Mouse (Mus musculus) cerebellum, adult 2 months (tissue): ENCODE results near the gene Narf. TPM values are rescaled to one million over a fixed set of nuclear protein-coding genes. Genes with fewer than 3 reads are reported as not detected.
A peak's percentile ranks its signal among the peaks of the same experiment; 100 is the strongest.

Experiments used
- DNase-seq, 2 experiments: peaks; one replicate each; pipeline ENCODE4 v3.0.0; 2021
- H3K27ac ChIP-seq: fragments of 200-500 bp; 2 replicates; pipeline ENCODE4 v1.5.1; 2012; ENCODE audit warnings: low read length, control low read depth, inconsistent platforms; ENCODE audit not compliant: insufficient read depth
- H3K27me3 ChIP-seq: fragments of 200-500 bp; 2 replicates; pipeline ENCODE4 v1.6.1; 2012; ENCODE audit warnings: inconsistent platforms, mild to moderate bottlenecking, low read length, moderate library complexity; ENCODE audit not compliant: control insufficient read depth, insufficient read depth
- H3K4me1 ChIP-seq: fragments of 200-500 bp; 2 replicates; pipeline ENCODE4 v1.6.1; 2011; ENCODE audit warnings: low read length; ENCODE audit not compliant: control insufficient read depth, insufficient read depth
- H3K4me3 ChIP-seq: fragments of 200-500 bp; replicated peaks from 2 replicates; pipeline ENCODE3; 2011; ENCODE audit warnings: mild to moderate bottlenecking, low read depth, low read length, control low read depth; ENCODE audit not compliant: insufficient read depth
- CTCF ChIP-seq: fragments of 200-500 bp; IDR thresholded peaks from 2 replicates; pipeline ENCODE4 v1.5.1; 2011; ENCODE audit warnings: low read depth, mild to moderate bottlenecking, control low read depth, low read length, moderate library complexity, borderline replicate concordance; ENCODE audit not compliant: insufficient read depth
- POLR2A ChIP-seq: fragments of 200-500 bp; IDR thresholded peaks from 2 replicates; pipeline ENCODE4 v1.6.1; 2011; ENCODE audit warnings: low read length, control low read depth, borderline replicate concordance; ENCODE audit not compliant: insufficient read depth
- WGBS: fragments of 180-500 bp; shearing (Covaris S2); methylation state at CpG from one replicate; pipeline ENCODE4 v1.1.7; 2018; 5-methylcytosine and 5-hydroxymethylcytosine counted together
- polyA plus RNA-seq: library from polyadenylated mRNA; depleted of rRNA; stranded (reverse); fragments of >200 nt; gene quantifications from 2 replicates; pipeline ENCODE4 v1.2.3, GENCODE M21; 2012

The Narf gene
- polyA plus RNA-seq, 1 experiment: 60.4 TPM

DNA sequence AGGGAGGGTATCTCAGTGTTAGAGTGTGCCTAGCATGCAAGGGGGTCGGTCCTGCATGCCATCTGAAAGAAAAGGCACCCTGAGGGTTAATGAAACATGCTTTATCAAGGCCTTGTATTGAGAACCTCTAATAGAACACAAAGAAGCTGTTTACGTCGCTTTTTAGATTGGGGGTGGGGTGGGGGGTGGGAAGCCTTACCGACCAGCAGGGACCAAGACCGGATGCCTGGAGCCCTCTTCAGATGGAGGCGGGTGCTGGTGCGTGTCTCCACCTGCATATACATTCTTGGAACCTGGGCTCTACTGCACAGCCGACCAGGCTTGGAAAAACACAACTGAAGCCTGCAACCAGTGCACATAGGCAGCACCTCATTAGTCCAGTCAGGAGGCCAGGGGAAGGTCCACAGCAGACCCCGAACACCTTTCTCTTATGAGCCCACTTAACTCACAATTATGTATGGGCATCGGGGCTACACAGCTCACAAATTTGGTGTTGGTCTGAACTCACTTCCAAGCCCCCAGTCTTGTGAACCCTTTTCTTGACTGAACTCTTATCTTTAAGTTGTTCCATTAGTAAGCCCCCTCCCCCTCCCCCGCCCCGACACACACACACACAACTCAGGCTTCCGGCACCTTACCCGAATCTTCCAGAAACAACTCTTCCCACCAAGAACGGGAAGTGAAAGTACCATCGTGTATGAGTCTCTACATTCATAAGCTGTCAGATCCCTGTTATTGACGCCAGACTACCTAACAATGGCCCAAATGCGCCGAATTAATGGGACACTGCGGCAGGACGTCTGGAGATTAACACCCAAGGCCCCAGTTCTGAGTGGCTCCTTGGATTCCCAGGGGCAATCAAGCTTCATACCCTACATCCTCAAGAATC lies 8.7 kb upstream of the Narf start:
- Histone ChIP-seq H3K27me3 (no peaks in the 10 kb centered on the region), H3K4me3 (peak overlapping the region; percentile 96), H3K4me1 (peaks cover 5% of the 10 kb centered on the region; the same call in 1 of the 2 replicates), H3K27ac (0 out of 2 replicates have a peak overlapping the region, but pooled peaks have one; percentile 15)
- DNase-seq: no peak
- WGBS: 15% methylated on average over 21 of the region's 21 CpGs
- TF ChIP-seq POLR2A (no peak), CTCF (no peak)

DNA sequence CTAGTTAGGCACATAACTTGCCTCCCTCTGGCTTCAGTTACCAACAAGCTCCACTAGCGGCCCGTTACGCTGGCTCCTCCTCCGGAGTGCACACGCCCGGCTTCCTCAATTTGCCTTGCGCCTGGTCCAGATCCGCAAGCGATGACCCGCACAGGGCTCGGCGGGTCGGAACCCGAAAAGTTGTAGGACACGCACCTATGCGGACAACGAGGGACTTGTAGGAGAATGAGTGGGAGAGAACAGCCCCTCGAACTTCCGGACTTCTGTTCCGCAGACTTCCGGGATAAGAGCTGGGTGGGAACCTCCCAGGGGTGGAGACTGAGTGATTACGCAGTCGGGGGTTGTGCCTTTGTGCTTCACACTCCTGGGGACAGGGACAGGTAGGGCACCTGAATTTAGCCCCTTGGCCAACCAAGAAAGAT lies 8.0 kb upstream of the Narf start, which contains the start of gene Cybc1:
Gene Cybc1, minus strand, starts transcription at position 305 of the 422 bp plus-strand sequence.
- peak; percentile 79 to 81 for DNase-seq
- Histone ChIP-seq H3K4me1 (peaks cover 5% of the 10 kb centered on the region; the same call in 1 of the 2 replicates), H3K4me3 (peak within 1 kb of the TSS; percentile 96), H3K27ac (peak within 1 kb of the TSS; percentile 15; the same call in 1 of the 2 replicates), H3K27me3 (no peaks in the 10 kb centered on the region)
- under 1% methylated on average over 23 of the region's 23 CpGs for WGBS
- TF ChIP-seq POLR2A (peak; percentile 77; the same call in 1 of the 2 replicates), CTCF (no peak)

DNA sequence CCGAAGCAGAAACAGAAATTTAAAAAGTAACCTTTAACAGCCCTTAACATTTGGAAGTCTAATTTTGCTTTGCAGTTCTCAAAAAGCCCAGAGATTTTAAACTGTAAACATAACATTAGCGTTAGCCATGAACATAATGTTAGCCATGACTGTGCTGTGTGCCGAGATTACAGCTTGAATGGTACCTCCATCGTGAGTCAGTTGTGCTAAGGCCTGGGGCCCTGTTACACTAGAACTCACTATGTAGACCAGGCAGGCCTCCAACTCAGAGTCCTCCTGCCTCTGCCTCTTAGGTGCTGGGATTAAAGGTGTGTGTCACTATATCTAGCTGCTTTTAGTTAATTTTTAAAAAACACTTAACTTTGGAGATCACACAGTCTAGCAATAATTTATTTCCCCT lies 5.9 kb upstream of the Narf start:
- DNase-seq: no peak
- Histone ChIP-seq H3K27ac (no peak overlapping the region), H3K4me3 (no peak overlapping the region), H3K4me1 (peaks cover 5% of the 10 kb centered on the region; the same call in 1 of the 2 replicates), H3K27me3 (no peaks in the 10 kb centered on the region)
- WGBS: 86% methylated on average over 4 of the region's 4 CpGs
- TF ChIP-seq POLR2A (no peak), CTCF (no peak)

DNA sequence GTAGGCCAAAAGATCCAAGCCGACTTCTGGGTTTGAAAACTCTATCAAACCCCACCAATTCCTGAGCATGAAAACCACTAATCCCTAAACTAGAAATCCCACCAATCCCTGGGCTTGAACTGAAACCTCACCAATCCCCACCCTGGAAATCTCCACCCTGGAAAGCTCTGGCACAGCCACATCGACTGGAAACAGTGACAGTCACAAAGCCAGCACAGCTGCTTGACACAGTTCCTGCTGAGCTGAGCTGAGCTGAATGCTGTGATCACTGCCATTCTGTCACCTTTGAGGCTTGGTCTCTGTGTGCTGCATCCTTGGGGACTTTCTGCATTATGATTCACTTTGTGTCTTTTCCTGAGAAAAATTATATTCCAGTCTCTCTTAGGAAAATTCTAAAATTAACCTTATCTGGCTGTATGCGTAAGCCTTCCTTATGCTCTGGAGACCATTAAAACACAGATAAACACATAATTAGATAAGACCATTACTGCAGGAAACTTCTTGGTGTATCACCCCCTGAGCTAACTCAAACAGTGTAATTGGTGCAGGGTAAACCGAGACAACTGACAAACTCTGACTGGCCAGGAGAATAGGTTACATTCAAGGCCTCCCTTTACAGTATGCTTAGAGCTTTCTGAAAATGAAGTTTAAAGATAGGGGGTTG lies 5.3 kb upstream of the Narf start:
- TF ChIP-seq POLR2A (no peak), CTCF (no peak)
- H3K27me3 ChIP-seq: no peaks in the 10 kb centered on the region
- 57% methylated on average over 4 of the region's 4 CpGs for WGBS
- H3K4me1 ChIP-seq: peaks cover 5% of the 10 kb centered on the region; the same call in 1 of the 2 replicates
- H3K4me3 ChIP-seq: no peak overlapping the region
- H3K27ac ChIP-seq: no peak overlapping the region
- DNase-seq: no peak

DNA sequence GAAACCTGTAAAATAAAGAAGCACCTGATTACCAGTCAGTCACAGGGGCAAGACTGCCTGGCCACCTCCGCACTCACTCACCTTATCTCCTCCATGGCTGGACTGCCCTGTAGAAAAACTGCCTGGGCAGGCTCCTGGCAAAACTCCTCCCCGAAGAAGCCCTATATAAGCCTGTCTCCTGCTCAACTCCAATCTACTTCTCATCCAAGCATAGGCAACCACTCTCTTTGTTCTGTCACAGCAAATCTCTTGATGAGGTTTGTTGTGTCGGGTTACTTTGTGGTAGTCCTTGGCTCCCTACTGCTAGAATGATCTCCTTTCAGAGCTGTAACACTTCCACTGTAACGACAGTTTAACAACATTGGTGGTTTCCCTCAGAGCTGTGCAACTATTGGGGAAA lies 4.3 kb upstream of the Narf start:
- TF ChIP-seq CTCF: no peak
- Histone ChIP-seq H3K27me3 (no peaks in the 10 kb centered on the region), H3K27ac (no peak overlapping the region), H3K4me3 (no peak overlapping the region), H3K4me1 (peaks cover 4% of the 10 kb centered on the region; the same call in 1 of the 2 replicates)
- WGBS: 52% methylated on average over 4 of the region's 4 CpGs
- DNase-seq: no peak

DNA sequence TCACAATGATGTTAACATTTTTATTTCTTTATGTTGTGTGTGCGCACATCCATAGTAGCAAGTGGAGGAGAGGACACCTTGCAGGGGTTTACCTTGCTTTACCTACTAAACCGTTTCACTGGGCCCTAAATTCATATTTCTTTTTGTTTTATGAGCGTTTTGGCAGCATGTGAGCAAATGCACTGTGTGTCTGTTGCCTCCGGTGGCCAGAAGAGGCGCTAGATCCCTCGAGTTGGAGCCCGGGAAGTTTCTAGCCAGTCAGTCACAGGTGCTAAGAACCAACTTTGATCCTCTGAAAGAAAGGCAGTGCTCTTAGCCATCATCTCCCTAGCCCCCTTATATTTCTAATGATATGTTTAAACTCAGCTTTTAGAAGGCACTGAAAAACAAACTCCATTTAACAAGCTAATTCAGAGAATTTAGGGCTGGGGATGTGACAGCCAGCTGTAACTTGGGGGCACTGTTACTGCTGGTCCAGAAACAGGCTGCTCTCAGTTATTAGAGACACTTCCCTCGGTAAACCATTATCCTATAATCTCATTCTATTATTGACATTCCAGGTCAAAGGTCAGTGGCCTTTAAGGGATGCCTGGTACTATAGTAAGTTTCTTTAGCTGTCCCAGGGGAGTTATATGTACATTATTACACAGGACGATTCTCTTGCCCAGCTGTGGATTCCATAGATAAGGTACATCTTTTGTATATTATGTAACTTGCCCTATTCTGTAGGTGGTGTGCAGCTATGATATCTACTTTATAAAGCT lies 1.4 kb upstream of the Narf start:
- DNase-seq: peak; percentile 37 to 48
- no peak overlapping the region for H3K27ac ChIP-seq
- H3K27me3 ChIP-seq: no peaks in the 10 kb centered on the region
- H3K4me3 ChIP-seq: no peak overlapping the region
- 32% methylated on average over 9 of the region's 9 CpGs for WGBS
- peak; percentile 41; the same call in 1 of the 2 replicates for TF ChIP-seq CTCF
- no peak for TF ChIP-seq POLR2A
- H3K4me1 ChIP-seq: peaks cover 5% of the 10 kb centered on the region; the same call in 1 of the 2 replicates
